Mouse (Mus musculus) heart, adult 2 months (tissue): ENCODE measurements around the gene Reep3.

Source experiments
- CTCF ChIP-seq: fragments of 200-600 bp; IDR thresholded peaks from 2 replicates; pipeline ENCODE4 v1.8.1; 2022; ENCODE audit warnings: antibody characterized with exemption, mild to moderate bottlenecking, moderate library complexity
- POLR2A ChIP-seq: fragments of 200-500 bp; IDR thresholded peaks from 2 replicates; pipeline ENCODE4 v1.6.1; 2011; ENCODE audit warnings: mild to moderate bottlenecking, low read depth, low read length, control low read depth; ENCODE audit not compliant: insufficient read depth

GRCm38 (mm10) chr10:67065927-67066326 lies 30.8 kb downstream of the Reep3 start:
- TF ChIP-seq CTCF, result no peak
- TF ChIP-seq POLR2A, result no peak
